Mouse (Mus musculus) cerebellum, adult (tissue): ENCODE data around the gene Gm15294.

Source experiments
- ATAC-seq: cut with Nextera tagmentation; 2 replicates; pipeline ENCODE4 v1.9.2; 2017; ENCODE audit warnings: mild to moderate bottlenecking, moderate library complexity, mixed read lengths; ENCODE audit not compliant: insufficient number of reproducible peaks, low FRiP score, low TSS enrichment

Gm15294 gene

GRCm38 (mm10) chrX:141875135-141875534 is at the start of gene Gm15294:
Gm15294 (minus strand) TSS chrX:141875235.
- ATAC-seq = no peak

GRCm38 (mm10) chrX:141884336-141885048 is 9.5 kb upstream of the Gm15294 start:
- no peak for ATAC-seq

- no peak for ATAC-seq
These were observed 1.0 kb downstream of the Gm15294 start for GRCm38 (mm10) chrX:141874024-141874423.

- no peak for ATAC-seq
These were observed 1.4 kb downstream of the Gm15294 start for GRCm38 (mm10) chrX:141873597-141873996.

GRCm38 (mm10) chrX:141855684-141856396 is 19.2 kb downstream of the Gm15294 start:
- no peak for ATAC-seq
